Mouse (Mus musculus) stomach, postnatal 0 days (tissue): ENCODE measurements at regions not wholly inside any gene's neighbourhood (a gene's known extent, or its start where the extent isn't known, plus 50 kb on each side); places are given as distances from the start of the nearest gene placed in this dataset.

Experiments used
- CTCF ChIP-seq: IDR thresholded peaks from 2 replicates; pipeline ENCODE4 v1.5.1; 2016; ENCODE audit warnings: antibody characterized with exemption, low read depth, mild to moderate bottlenecking, moderate library complexity
- EP300 ChIP-seq: optimal IDR thresholded peaks from 2 replicates; pipeline ENCODE3; 2016; ENCODE audit warnings: antibody characterized with exemption

DNA sequence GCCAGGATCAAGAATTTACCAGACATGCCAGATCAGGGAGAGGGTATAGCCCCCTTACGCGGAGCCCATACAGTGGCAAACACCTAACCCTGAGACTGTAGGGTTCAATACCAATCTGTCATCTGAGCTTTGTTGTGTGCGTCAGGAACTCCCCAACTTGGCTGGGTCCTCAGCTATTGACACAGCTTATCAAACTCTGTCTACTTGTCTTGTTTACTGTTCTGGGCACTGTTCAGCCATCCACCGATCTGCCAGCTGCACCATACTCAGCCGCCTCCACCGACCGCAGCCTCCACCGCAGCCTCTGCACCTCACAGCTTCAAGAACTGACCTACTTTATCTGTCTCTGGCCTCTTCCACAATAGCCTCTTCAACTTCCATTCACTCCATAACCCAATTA, 80.1 kb upstream of the Mapk10 start:
- no peak for TF ChIP-seq CTCF
- TF ChIP-seq EP300 = no peak
